Mouse (Mus musculus): ENCODE measurements around the gene Dnmt1. TPM values are rescaled to one million over a fixed set of nuclear protein-coding genes. Genes with fewer than 3 reads are reported as not detected.

The Dnmt1 gene
- polyA plus RNA-seq, 1 experiment from 2014 or later = 67.4 TPM

- ATAC-seq (ENCODE audit: low FRiP score) (no peak), DNase-seq (ENCODE audit: low spot score, missing footprints) (no peak)
- Histone ChIP-seq H3K4me3 (ENCODE audit: low read depth, low read length) (no peak overlapping the region), H3K4me1 (ENCODE audit: control insufficient read depth, insufficient read depth, low read length) (no peaks in the 10 kb centered on the region), H3K36me3 (ENCODE audit: control insufficient read depth, insufficient read depth, low read length) (no peaks in the 10 kb centered on the region), H3K9ac (ENCODE audit: low read length) (no peak overlapping the region), H3K9me3 (ENCODE audit: control insufficient read depth, low read length) (no peaks in the 10 kb centered on the region), H3K27me3 (ENCODE audit: control insufficient read depth, insufficient read depth, low read length) (no peaks in the 10 kb centered on the region), H3K4me2 (no peak overlapping the region), H3K27ac (ENCODE audit: low read depth, low read length) (no peak overlapping the region)
- 88% methylated on average over 8 of the region's 8 CpGs for WGBS
Measured at GRCm38 (mm10) chr9:20997065-20997464, 37.4 kb upstream of the Dnmt1 start.

DNA sequence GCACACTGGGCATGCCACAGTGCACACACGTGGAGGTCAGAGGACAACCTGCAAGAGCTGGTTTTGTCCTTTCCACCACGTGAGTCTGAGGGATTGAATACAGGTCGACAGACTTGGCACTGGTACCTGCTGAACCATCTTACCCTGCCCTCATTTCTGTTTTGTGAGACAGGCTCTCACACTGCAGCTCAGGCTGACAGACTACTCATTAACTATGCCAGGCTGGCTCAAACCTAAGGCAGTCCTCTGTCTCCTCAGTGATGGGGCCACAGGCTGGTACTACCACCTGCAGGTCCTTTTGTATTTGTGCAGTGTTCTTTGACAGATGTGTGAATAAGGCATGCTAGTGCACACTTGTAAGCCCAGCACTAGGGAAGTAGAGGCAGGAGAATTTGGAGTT lies 35.4 kb upstream of the Dnmt1 start:
- WGBS = 70% methylated on average over 3 of the region's 3 CpGs
- Histone ChIP-seq H3K27me3 (ENCODE audit: control insufficient read depth, insufficient read depth, low read length) (no peaks in the 10 kb centered on the region), H3K9me3 (ENCODE audit: control insufficient read depth, low read length) (no peaks in the 10 kb centered on the region), H3K4me1 (ENCODE audit: control insufficient read depth, insufficient read depth, low read length) (0 out of 2 replicates have a peak, but pooled peaks cover 2% of the 10 kb centered on the region), H3K9ac (ENCODE audit: low read length) (no peak overlapping the region), H3K4me3 (ENCODE audit: low read depth, low read length) (no peak overlapping the region), H3K4me2 (no peak overlapping the region), H3K36me3 (ENCODE audit: control insufficient read depth, insufficient read depth, low read length) (no peaks in the 10 kb centered on the region), H3K27ac (ENCODE audit: low read depth, low read length) (no peak overlapping the region)
- ATAC-seq (ENCODE audit: low FRiP score) = no peak
- no peak for DNase-seq (ENCODE audit: low spot score, missing footprints)

DNA sequence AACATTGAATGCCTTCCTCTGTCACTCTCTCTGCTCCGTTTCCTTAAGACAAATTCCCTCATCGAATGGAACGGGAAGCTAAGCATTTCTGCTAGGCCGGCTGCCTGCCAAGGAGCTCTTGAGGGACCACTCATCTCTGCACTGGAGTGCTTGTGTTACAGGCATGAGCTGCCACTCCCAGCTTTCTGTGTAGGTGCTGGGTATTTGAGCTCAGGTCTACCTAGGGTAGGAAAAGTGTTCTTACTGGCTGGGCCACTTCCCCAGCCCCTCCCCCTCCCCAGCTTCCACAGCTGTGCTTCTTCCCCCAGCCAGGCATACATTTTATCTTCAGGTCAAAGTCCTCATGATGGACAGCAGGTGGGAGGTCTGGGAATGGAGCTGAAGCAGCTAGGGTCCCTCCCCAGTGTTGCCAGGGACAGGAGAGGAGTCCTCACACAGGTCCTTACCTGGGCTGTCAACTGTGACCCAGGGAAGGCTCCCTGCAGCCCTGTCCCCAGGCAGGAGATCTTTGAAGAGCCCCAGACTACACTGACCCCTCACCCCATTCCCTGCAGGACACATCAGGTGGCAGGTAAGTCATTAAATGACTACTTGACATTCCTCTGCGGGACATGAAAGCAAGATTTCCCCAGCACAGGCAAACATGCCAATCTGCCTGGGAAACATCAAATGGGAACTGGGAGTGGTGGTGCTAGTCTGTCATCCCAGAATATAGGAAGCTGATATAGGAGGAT lies 33.6 kb upstream of the Dnmt1 start:
- no peak overlapping the region for H3K9ac ChIP-seq (ENCODE audit: low read length)
- no peak overlapping the region for H3K4me2 ChIP-seq
- H3K4me1 ChIP-seq (ENCODE audit: control insufficient read depth, insufficient read depth, low read length) = 0 out of 2 replicates have a peak, but pooled peaks cover 2% of the 10 kb centered on the region
- H3K4me3 ChIP-seq (ENCODE audit: low read depth, low read length) = no peak overlapping the region
- no peak overlapping the region for H3K27ac ChIP-seq (ENCODE audit: low read depth, low read length)
- H3K27me3 ChIP-seq (ENCODE audit: control insufficient read depth, insufficient read depth, low read length) = no peaks in the 10 kb centered on the region
- H3K36me3 ChIP-seq (ENCODE audit: control insufficient read depth, insufficient read depth, low read length) = no peaks in the 10 kb centered on the region
- DNase-seq (ENCODE audit: low spot score, missing footprints) (no peak), ATAC-seq (ENCODE audit: low FRiP score) (no peak)
- H3K9me3 ChIP-seq (ENCODE audit: control insufficient read depth, low read length) = no peaks in the 10 kb centered on the region
- 65% methylated on average over 5 of the region's 5 CpGs for WGBS

- no peak for DNase-seq (ENCODE audit: low spot score, missing footprints)
- Histone ChIP-seq H3K36me3 (ENCODE audit: control insufficient read depth, insufficient read depth, low read length) (no peaks in the 10 kb centered on the region), H3K4me2 (no peak overlapping the region), H3K9me3 (ENCODE audit: control insufficient read depth, low read length) (no peaks in the 10 kb centered on the region), H3K27me3 (ENCODE audit: control insufficient read depth, insufficient read depth, low read length) (no peaks in the 10 kb centered on the region), H3K4me1 (ENCODE audit: control insufficient read depth, insufficient read depth, low read length) (0 out of 2 replicates have a peak, but pooled peaks cover 2% of the 10 kb centered on the region), H3K4me3 (ENCODE audit: low read depth, low read length) (no peak overlapping the region), H3K27ac (ENCODE audit: low read depth, low read length) (no peak overlapping the region), H3K9ac (ENCODE audit: low read length) (no peak overlapping the region)
- WGBS = 93% methylated on average over 4 of the region's 4 CpGs
- no peak for ATAC-seq (ENCODE audit: low FRiP score)
Measured at GRCm38 (mm10) chr9:20991587-20991986, 31.9 kb upstream of the Dnmt1 start.

DNA sequence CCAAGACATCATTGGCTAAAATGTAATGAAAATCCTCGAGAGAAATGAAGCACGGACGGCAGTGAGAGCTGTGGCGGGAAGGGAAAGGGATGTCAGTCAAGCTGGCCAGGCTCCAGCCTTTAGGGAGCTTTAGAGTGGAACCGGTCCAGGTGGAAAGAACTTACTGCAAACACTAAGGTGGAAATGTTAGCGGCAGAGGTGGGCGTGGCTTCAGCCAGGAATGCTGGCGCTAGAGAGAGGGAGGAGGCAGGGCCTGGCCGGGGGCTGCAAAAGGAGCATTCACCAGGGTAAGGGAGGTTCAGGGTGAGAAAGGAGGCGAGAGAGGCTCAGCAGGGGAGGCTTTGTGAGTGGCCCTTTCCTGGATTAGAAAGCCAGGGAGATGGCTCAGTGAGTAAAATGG lies 31.2 kb upstream of the Dnmt1 start:
- DNase-seq (ENCODE audit: low spot score, missing footprints) = no peak
- ATAC-seq (ENCODE audit: low FRiP score) = no peak
- H3K4me3 ChIP-seq (ENCODE audit: low read depth, low read length) = no peak overlapping the region
- no peak overlapping the region for H3K4me2 ChIP-seq
- H3K4me1 ChIP-seq (ENCODE audit: control insufficient read depth, insufficient read depth, low read length) = 0 out of 2 replicates have a peak, but pooled peaks cover 2% of the 10 kb centered on the region
- no peaks in the 10 kb centered on the region for H3K9me3 ChIP-seq (ENCODE audit: control insufficient read depth, low read length)
- 2% methylated on average over 10 of the region's 10 CpGs for WGBS
- no peaks in the 10 kb centered on the region for H3K36me3 ChIP-seq (ENCODE audit: control insufficient read depth, insufficient read depth, low read length)
- H3K9ac ChIP-seq (ENCODE audit: low read length) = no peak overlapping the region
- H3K27me3 ChIP-seq (ENCODE audit: control insufficient read depth, insufficient read depth, low read length) = no peaks in the 10 kb centered on the region
- H3K27ac ChIP-seq (ENCODE audit: low read depth, low read length) = no peak overlapping the region

GRCm38 (mm10) chr9:20987953-20988352 lies 28.3 kb upstream of the Dnmt1 start:
- Histone ChIP-seq H3K9ac (ENCODE audit: low read length) (no peak overlapping the region), H3K4me1 (ENCODE audit: control insufficient read depth, insufficient read depth, low read length) (0 out of 2 replicates have a peak, but pooled peaks cover 2% of the 10 kb centered on the region), H3K36me3 (ENCODE audit: control insufficient read depth, insufficient read depth, low read length) (no peaks in the 10 kb centered on the region), H3K27me3 (ENCODE audit: control insufficient read depth, insufficient read depth, low read length) (no peaks in the 10 kb centered on the region), H3K9me3 (ENCODE audit: control insufficient read depth, low read length) (no peaks in the 10 kb centered on the region), H3K27ac (ENCODE audit: low read depth, low read length) (no peak overlapping the region), H3K4me2 (no peak overlapping the region), H3K4me3 (ENCODE audit: low read depth, low read length) (no peak overlapping the region)
- ATAC-seq (ENCODE audit: low FRiP score) = no peak
- no peak for DNase-seq (ENCODE audit: low spot score, missing footprints)
- 21% methylated on average over 7 of the region's 7 CpGs for WGBS

GRCm38 (mm10) chr9:20986952-20987686 lies 27.4 kb upstream of the Dnmt1 start:
- ATAC-seq (ENCODE audit: low FRiP score) (no peak), DNase-seq (ENCODE audit: low spot score, missing footprints) (no peak)
- H3K9ac ChIP-seq (ENCODE audit: low read length) = no peak overlapping the region
- WGBS = 71% methylated on average over 15 of the region's 15 CpGs
- no peaks in the 10 kb centered on the region for H3K9me3 ChIP-seq (ENCODE audit: control insufficient read depth, low read length)
- no peaks in the 10 kb centered on the region for H3K36me3 ChIP-seq (ENCODE audit: control insufficient read depth, insufficient read depth, low read length)
- 0 out of 2 replicates have a peak, but pooled peaks cover 2% of the 10 kb centered on the region for H3K4me1 ChIP-seq (ENCODE audit: control insufficient read depth, insufficient read depth, low read length)
- no peak overlapping the region for H3K27ac ChIP-seq (ENCODE audit: low read depth, low read length)
- no peaks in the 10 kb centered on the region for H3K27me3 ChIP-seq (ENCODE audit: control insufficient read depth, insufficient read depth, low read length)
- H3K4me3 ChIP-seq (ENCODE audit: low read depth, low read length) = no peak overlapping the region
- H3K4me2 ChIP-seq = no peak overlapping the region

DNA sequence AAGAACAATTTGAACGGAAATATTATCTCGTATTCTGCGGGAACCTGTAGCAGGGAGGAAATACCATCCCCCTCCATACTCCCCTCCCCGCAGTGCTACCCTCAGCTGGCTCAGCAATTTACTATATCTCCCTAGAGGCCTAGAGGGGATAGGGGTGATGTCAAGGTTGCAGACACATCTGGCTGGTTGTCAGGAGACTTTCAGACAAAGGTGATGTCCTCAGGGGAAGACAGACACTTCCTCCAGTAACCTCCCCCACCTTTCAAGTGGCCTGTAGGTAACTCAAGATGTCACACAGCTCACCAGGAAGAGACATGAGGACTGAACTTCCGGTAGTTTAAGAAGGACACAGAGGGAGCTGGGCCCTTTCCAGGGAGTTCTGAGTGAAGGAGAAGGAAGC lies 23.5 kb upstream of the Dnmt1 start:
- Histone ChIP-seq H3K27ac (ENCODE audit: low read depth, low read length) (no peak overlapping the region), H3K9ac (ENCODE audit: low read length) (no peak overlapping the region), H3K9me3 (ENCODE audit: control insufficient read depth, low read length) (no peaks in the 10 kb centered on the region), H3K36me3 (ENCODE audit: control insufficient read depth, insufficient read depth, low read length) (no peaks in the 10 kb centered on the region), H3K4me3 (ENCODE audit: low read depth, low read length) (no peak overlapping the region), H3K27me3 (ENCODE audit: control insufficient read depth, insufficient read depth, low read length) (no peaks in the 10 kb centered on the region), H3K4me2 (no peak overlapping the region), H3K4me1 (ENCODE audit: control insufficient read depth, insufficient read depth, low read length) (no peaks in the 10 kb centered on the region)
- 70% methylated on average over 5 of the region's 5 CpGs for WGBS
- no peak for ATAC-seq (ENCODE audit: low FRiP score)
- DNase-seq (ENCODE audit: low spot score, missing footprints) = no peak

DNA sequence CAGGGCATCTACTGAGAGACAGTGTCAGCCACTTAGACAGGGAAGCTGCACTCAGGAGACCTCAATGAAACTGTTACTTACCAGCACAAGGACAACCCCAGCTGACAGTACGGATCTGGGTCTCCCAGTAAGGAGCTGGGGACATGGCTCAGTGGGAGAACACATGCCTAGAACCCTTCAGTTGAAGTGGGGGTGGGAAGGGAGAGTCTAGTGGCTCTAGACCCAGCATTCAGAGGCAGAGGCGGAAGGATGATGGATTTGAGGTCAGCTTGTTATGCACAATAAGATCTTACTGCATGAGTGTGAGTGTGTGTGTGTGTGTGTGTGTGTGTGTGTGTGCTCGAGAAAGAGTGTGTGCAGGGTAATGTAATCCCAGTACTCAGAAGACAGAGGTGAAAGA lies 22.5 kb upstream of the Dnmt1 start:
- no peak for ATAC-seq (ENCODE audit: low FRiP score)

More for the DNA sequence above, 22.5 kb upstream of the Dnmt1 start:
- no peak for DNase-seq (ENCODE audit: low spot score, missing footprints)
- Histone ChIP-seq H3K4me3 (ENCODE audit: low read depth, low read length) (no peak overlapping the region), H3K4me2 (no peak overlapping the region), H3K4me1 (ENCODE audit: control insufficient read depth, insufficient read depth, low read length) (no peaks in the 10 kb centered on the region), H3K36me3 (ENCODE audit: control insufficient read depth, insufficient read depth, low read length) (no peaks in the 10 kb centered on the region), H3K27ac (ENCODE audit: low read depth, low read length) (no peak overlapping the region), H3K9ac (ENCODE audit: low read length) (no peak overlapping the region), H3K27me3 (ENCODE audit: control insufficient read depth, insufficient read depth, low read length) (no peaks in the 10 kb centered on the region), H3K9me3 (ENCODE audit: control insufficient read depth, low read length) (no peaks in the 10 kb centered on the region)
- 77% methylated on average over 3 of the region's 3 CpGs for WGBS
